Mouse (Mus musculus) ovary, postnatal 10 days (tissue): ENCODE measurements at regions not wholly inside any gene's neighbourhood (a gene's known extent, or its start where the extent isn't known, plus 50 kb on each side); places are given as distances from the start of the nearest gene placed in this dataset.
"Not testable (repeated sequence)": the region's sequence is repeated elsewhere in the genome, so short reads cannot be mapped to it uniquely, and the experiment has no call there.

Experiments
- DNase-seq: peaks from one replicate; pipeline ENCODE4 v3.0.0; 2022; ENCODE audit warnings: low spot score

DNA sequence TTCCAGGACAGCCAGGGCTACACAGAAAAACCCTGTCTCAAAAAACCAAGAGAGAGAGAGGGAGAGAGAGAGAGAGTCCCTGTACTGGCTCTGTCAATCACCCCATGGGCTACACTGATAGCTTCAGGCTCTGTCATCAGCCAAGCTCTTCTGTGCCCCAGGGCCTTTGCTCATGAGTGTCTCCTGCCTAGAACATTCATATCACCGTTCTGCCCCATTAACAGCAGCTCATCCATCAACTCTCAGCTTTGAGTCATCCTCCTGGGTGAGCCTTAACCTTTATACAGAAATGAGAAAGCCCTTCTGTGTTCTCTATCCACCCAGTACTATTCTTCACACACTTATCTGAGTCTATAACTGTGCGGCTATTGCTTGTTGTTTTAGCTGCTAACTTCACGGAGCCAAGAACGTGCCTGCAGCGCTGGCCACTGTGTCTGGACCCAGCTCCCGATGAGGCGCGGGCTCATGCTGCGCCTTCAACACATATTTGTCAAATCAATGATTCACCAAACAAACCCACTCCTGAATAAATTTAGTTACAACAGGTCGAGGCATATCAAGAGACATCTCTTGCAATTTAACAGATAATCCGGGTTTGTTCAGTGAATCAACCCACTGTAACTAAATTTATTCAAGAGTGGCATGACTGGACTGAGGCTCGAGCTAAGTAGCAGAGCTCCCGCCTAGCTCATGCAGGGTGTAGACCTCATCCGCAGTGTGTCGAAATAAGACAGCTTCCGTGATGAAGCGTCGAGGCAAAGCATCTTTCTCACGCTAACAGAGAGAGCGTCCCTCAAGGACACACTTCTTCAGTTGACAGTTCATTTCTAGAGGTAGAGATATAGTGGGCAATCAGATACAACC, 152.1 kb downstream of the Katnal1 start:
- DNase-seq: no peak

DNA sequence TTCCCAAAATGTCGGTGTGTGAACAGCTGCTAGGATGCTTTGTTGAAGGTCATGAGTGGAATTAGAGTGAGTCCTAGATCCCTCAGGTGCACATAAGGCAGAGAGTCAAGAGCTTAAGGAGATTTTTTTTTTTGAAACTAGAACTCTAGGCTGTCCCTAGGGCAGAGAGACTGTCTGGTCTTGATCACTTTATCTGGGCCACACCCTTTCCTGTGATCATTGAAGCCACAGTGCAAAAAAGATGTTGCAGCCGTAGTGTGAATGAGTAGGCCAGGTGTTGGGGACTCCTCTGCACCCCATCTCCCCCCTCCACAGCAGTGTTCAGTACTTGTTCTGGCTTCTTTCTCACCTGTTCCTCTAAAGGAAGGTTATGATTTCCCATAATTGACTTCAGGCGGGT, 153.9 kb downstream of the Katnal1 start:
- DNase-seq: no peak

DNA sequence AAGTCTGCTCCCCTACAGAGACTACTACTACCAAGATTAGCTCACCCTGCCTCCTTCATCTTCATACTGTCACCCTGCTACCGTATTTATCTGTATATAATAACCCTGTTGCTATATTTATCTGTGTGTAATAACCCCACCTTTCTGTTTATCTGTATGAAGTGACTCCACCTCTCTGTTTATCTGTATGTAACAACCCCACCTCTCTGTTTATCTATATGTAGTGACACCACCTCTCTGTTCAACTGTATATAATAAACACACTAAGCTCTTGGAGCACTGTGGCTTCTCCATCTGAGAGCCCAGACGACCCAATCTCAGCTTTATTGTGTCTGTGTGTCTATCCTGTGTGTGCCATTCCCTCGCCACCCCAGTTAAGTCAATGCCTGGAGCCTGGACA, 154.7 kb downstream of the Katnal1 start:
- DNase-seq: no peak

DNA sequence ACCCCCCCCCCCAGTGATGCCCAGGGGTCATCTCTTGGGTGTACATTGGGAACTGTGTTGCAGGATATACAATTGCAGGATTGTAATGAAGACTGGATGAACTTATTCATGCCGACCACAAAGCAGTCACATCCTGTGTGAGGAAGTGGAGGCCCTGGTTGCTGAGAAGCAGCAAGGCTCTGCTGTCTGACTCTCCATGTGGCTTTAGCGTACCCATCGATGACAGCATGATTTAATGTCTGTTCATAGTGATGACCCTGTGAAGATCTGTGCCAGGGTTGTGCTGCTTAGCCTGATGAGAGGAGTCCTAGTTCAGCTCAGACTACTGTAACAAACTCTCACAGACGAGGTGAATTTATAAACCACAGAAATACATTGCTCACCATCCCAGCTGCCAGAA, 159.7 kb downstream of the Katnal1 start:
- no peak for DNase-seq

DNA sequence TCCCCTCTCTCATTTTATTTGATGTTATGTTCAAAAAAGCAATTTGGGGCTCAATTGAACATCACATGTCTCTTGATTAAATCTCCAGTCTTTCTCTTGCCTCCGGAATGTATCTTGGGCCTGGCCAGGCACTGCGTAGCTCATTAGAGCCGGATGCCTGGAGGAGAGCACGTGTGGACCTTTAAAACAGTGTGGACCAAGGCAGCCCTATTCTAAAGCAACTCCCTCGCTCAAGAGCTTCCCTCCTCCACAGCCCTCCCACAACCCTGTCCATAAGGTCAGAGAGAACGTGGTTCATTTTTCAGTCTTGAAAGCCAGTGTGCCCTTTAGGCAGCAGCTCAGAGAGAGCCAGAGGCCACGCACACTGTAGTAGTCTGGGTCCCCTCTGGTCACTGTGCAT, 160.8 kb downstream of the Katnal1 start:
- no peak for DNase-seq

DNA sequence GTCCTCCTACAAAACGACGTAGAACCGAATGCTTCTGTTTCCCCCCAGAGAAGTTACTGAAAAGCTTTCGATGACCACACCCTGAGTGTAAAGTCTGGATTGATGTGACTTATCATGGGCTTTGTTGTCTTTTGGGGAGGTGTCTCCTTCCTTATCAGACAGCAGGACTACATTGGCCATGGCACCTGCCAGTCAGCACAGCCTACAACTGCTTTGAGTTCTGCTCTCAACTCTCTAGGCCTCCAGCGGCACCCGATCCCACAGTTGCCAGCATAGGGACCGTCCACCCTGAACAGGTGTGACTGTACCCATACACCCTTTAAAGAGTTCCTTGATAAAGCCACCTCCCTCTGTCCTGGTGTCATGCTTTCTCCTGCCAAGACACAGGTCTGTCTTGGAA, 163.1 kb downstream of the Katnal1 start:
- DNase-seq: no peak

DNA sequence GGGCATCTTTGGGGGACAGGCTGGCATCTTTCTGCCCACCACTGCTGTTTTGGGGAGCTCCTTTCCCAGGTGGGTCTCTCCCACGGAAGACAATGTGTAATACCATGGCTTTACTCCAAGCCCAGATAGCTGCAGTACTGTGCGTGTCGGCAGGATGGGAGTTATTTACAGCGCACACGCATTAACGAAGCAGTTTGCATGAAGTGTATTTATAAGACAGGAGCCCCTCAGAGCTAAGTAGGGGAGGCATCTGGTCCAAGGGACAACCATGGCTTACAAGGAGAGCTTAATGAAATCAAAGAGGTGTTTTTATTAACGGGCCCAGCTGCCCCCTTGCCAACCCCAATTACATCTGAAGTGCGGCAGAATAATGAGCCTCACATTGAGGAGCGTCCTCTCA, 169.0 kb downstream of the Katnal1 start:
- DNase-seq: no peak

DNA sequence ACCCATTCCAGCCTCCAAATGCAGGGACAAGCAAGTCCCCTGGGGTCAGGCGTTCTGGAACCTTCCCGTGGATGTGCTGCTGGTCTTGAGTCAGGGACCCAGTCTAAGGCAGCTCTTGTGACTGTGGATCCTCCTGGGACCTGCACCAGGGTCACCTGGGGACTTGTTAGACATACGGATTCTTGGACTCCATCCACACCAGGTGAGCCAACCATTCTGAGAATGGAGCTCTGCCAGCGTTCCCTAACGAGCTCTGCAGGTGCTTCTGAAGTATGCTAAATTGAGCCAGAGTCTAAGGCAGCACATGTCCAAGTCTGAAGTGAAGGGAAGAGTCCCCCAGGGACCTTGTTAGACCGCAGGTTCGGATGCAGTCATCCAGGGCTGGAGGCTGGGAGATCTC, 170.3 kb downstream of the Katnal1 start:
- no peak for DNase-seq

DNA sequence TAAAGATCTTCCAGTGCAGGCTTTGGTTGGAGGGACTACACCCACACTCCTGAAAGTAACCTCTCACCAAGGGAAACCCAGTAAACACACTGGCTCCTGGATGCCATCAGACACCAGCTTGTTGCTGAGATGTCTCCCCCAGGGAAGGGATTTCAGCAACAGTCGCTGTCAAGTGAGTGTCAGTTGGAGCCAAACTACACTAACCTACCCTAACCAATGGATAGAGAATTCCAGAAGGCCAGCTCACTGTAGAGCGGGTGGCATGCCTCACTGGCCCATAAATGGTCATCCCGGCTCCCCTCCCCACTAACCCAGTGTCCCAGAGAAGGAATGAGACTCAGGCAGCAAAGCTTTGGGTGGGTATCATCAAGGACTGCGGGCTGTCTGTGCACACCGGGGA, 171.4 kb downstream of the Katnal1 start:
- DNase-seq: no peak

DNA sequence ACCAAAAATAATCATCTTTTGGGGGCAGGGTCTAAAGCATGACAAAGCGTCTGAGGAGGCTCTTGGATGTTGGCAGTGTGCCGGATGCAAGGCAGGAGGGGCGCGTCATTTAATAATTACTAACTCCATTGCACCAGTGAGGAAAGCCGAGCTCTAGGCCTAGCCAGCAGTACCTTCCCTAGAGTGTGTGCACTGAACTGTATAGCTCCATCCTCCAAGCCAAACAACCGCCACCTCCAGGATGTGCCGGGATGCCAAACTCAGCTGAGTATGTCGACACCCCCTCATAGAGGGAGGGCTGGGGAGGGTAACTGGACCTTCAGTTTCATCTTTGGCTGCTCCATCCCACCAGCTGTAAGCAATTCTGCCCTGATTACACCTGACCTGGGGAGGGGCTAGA, 171.9 kb downstream of the Katnal1 start:
- DNase-seq: no peak

DNA sequence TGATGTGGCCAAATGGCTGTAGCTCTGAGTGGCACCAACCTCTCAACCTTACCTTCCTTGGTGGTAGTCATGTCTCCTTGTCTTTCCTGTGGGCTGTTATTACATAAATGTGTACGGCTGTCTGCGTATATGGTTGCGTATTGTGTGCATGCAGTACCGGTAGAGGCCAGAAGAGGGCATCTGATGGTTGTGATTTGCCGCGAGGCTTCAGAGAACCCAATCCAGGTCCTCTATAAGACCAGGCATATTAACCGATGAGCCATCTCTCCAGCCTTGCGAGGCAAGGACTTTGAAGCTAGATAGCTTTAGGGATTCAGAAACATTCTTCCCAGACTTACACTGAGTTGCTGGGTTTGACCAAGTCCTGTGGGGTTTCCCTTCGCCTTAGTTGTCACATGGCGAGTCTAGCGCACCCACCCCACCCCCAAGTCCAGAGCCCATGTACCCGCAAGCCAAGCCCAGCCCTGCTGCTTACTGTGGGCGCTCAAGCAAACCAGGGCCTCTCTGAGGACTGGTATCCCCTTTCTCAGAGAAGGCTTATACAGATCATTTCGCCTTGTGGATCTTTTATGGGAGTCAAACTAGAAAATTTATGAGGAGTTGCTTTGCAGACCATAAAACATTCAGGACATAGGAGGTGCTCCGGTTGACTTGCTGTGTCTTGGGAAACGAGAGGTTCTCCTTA, 172.7 kb downstream of the Katnal1 start:
- no peak for DNase-seq

DNA sequence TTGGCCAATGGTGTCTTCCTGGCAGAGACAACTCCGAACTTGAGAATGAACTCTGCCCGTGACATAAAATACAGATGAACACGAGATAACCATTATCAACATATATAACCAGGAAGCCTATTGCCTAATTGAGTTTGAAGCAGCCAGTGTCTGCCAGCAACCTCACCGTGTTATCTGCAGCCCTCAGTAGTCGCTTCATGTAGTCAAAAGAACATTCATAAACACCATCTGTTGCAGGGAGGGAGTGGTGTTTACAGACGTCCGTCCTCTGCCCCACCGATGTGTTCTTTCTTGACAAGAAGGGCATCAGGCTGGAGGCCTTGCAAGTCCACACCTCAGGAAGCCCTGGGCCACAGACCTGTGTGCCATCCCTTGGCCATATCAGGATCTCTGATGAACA, 173.3 kb downstream of the Katnal1 start:
- DNase-seq: no peak

DNA sequence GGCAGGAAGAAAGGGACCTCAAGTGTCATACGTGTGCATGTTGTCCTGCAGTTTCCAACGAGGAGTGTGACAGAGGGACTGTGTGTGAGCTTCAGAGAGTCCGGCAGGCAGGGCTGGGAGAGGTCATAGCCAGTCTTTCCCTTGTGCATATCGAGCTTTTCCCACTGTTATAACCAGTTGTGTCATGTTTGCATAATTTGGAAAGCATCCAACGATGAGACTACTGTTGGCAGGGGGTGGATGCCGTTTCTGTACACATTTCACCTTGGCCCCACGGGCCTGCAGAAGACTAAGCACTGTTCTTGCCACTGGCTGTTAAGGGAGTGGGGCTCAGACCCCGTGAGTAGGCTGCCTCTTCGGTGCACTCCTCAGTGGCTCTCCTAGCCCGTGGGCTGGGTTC, 174.2 kb downstream of the Katnal1 start:
- DNase-seq: no peak

DNA sequence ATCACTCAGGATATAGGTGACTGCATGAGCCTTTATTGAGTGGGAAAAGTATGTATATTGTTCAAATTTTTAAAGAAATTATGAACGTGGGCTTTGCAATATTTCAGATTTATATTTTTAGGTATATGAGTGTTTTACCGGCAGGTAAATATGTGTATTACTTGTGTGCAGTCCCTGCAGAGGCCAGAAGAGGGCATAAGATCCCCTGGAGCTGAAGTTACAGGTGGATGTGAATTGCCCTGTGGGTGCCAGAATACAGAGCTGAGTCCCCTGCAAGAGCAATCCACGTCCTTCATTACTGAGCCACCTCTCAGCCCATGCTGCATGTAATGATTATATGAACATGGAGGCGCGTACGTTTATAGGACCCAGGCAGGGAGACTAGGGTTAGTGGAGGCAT, 174.8 kb downstream of the Katnal1 start:
- no peak for DNase-seq

DNA sequence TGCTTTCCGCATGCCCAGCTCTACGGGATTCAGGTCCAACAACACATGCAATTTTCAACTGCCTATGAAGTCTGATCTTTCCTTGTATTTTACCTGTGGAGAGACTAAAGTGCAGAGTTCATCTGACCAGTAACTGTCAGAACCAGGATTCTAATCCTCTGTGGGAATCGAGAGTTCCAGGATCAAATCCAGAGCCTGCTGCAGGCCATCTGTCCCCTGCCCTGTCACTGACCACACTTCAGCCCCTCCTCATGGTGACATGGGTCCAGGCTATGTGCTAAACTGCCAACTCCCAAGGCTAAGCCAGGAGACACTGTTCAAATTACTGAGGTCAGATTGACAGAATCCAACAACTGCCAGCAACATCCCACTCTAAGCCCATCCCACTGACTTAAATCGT, 175.7 kb downstream of the Katnal1 start:
- DNase-seq: no peak

DNA sequence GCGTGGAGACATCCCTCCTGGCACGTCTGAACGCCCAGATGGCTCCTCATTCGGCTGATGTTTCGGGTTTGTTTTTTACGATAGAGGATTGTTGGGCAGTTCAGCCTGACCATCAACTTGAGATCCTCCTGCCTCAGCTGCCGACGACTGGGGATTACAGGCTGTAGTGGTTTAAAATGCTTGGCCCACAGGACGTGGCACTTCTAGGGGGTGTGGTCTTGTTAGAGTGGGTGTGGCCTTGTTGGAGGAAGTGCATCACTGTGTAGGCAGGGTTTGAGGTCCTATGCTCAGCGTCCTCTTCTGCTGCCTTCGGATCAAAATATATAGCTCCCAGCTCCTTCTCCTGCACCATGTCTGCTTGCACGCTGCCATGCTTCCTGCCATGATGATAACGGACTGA, 177.1 kb downstream of the Katnal1 start:
- DNase-seq: no peak

DNA sequence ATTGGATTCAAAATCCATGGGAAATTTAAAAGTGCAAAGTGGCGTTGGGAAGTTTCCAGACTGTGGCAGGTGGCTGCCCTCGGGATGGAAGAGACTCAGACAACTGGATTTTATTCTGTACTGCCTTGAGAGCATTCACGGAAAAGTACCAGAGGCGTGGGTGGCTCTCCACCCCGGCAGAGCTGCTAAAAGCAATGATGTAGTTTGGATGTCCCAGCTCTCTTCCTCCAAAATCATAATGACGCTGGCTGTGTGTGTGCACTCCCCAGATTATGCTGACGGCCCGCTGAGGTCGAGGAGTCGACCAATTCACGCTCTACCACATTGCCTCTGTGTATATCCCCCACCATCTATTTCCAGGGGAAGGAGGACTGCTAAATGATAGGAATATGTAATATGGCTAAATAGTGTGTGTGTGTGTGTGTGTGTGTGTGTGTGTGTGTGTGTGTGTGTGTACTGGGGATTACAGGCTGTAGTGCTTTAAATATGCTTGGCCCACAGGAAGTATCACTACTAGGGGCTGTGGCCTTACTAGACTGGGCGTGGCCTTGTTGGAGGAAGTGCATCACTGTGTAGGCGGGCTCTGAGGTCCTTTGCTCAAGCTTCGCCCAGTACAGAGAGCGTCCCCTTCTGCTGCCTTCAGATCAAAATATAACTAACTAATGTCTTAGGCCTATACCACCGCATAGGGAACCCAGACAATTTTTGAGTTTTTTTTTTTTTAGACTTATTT, 179.0 kb downstream of the Katnal1 start:
- DNase-seq: no peak

DNA sequence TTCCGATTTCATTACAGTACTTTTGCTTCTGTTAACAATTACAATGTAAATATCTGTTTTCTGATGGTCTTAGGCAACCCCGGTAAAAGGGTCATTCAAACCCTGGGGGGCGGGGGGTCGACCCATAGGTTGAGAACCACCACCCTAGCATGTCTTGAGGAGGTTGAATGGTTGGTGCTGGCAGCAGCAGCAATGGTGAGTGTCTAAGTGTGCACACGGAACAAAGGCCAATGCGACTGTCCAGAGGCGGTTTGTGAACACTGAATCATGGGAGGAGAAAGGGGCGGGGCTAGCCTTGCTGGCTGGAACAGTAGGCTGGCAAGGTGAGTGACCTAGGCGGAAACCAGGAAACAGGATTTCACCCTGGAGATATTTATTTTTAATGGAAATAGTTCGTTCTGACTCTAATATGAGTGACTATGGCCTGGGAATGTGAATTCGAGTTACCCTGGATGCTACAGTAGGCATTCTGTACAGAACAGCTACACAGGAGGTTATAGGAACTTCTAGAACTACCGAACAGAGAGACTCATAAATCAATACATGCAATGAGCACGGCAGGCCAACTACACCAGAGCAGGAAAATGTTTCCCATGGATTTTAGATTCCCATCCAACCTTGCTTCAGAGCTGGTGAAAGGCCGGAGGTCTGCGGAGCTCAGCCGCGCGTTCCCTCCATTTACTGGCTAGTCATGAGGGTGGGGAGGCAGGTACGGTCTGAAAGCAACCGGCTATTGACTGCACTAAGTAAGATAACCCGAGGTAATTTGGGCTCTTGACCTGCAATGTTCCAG, 181.0 kb downstream of the Katnal1 start:
- no peak for DNase-seq

DNA sequence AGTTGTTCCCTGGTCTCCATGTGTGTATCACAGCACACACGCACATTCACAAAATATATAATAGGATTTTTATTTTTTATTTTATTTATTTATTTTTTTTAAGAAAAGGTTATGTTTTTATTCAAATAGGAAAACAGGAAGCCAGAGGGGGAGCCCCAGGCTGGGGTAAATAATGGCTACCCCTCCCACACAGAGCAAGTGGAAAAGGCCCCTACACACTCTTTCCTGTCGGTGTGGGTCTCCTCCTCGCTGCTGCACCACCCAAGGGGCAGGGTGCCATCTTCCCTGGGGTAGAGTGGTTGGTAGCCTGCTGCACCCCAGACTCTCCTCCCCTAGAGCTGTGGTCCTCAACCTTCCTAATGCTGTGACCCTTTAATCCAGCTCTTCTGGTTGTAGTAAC, 181.6 kb downstream of the Katnal1 start:
- no peak for DNase-seq

DNA sequence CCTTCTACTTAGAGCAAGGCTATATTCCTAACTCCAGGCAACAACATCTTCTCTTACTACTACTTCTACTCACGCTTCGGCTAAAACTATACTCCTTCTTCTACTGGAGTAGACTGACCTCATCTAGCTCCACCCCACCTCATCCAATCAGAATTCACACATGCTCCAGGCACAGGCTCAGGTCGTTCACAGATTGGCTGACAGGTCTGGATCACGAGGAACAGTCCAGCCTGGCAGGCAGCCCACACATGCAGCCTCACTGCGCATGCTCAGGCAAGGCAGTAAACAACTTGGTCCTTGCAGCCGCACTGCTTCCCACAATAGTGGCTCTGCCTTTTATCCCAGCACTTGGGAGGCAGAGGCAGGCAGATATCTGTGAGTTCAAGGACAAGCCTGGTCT, 182.4 kb downstream of the Katnal1 start:
- not testable (repeated sequence) for DNase-seq

DNA sequence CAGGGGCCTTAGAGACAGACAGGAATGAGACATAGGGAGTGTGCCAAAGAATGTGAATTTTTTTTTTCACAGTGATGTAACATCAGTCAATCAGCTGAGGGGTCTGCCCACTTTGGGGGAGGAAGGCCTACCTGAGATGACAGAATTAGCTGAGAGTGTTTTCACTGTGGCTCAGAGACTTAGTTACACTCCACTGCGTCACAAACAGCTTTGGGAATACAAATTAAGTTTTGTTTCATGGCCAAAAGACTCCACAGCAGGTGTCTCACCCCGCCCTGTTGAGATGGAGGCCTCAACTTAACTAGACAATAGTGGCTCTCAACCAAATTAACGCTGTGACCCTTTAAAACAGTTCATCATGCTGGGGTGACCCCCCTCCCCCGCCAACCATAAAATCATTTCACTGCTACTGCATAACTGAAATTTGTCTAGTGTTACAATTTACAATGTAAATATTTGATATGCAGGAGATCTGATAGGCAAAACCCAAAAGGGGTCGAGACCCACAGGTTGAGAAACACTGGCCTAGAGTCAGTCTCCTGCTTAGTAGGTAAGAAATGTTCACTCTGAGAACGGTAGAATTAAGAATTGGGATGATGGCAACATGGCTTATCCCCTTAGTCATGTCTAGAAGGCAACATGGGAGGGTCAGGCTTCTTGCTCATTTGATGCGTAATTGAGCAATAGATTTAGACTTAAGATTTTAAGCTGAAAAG, 184.3 kb downstream of the Katnal1 start:
- no peak for DNase-seq
